Mouse (Mus musculus) small intestine, adult 2 months (tissue): ENCODE results near the gene Tcf7.

Experiments
- CTCF ChIP-seq: fragments of 200-500 bp; IDR thresholded peaks from 2 replicates; pipeline ENCODE4 v1.5.1; 2012; ENCODE audit warnings: low read depth, mild to moderate bottlenecking, control low read depth, inconsistent platforms, low read length, moderate library complexity, mixed read lengths; ENCODE audit not compliant: insufficient replicate concordance, insufficient read length; ENCODE audit errors: extremely low read depth
- POLR2A ChIP-seq: fragments of 200-500 bp; IDR thresholded peaks from 2 replicates; pipeline ENCODE4 v1.6.1; 2012; ENCODE audit warnings: low read depth, mild to moderate bottlenecking, control low read depth, inconsistent platforms, low read length, moderate library complexity

- no peak for TF ChIP-seq POLR2A
- TF ChIP-seq CTCF = no peak
These were observed 17.1 kb downstream of the Tcf7 start for GRCm38 (mm10) chr11:52265616-52266307.
